Mouse (Mus musculus) kidney, postnatal 0 days (tissue): ENCODE results near the gene Lrch3. TPM values are rescaled to one million over a fixed set of nuclear protein-coding genes. Genes with fewer than 3 reads are reported as not detected.

Source experiments
- ATAC-seq: fragments of 200-750 bp; cut with Nextera tagmentation; replicated peaks from 2 replicates; pipeline ENCODE4 v1.8.0; 2017; ENCODE audit warnings: low read depth, moderate number of reproducible peaks, moderate TSS enrichment, moderate library complexity; ENCODE audit not compliant: low FRiP score
- DNase-seq: peaks from one replicate; pipeline ENCODE4 v3.0.0-alpha.2; 2016; ENCODE audit warnings: low spot score
- H3K27ac ChIP-seq: fragments of 300-500 bp; sonication (generic); 2 replicates; pipeline ENCODE4 v1.5.1; 2014; ENCODE audit warnings: mild to moderate bottlenecking
- H3K27me3 ChIP-seq: fragments of 300-500 bp; sonication (generic); 2 replicates; pipeline ENCODE4 v1.6.1; 2014; ENCODE audit warnings: low read length, mixed read lengths; ENCODE audit not compliant: insufficient read depth
- H3K36me3 ChIP-seq: fragments of 300-500 bp; sonication (generic); 2 replicates; pipeline ENCODE4 v1.6.1; 2014; ENCODE audit warnings: low read length, mixed read lengths; ENCODE audit not compliant: insufficient read depth
- H3K4me1 ChIP-seq: fragments of 300-500 bp; sonication (generic); replicated peaks from 2 replicates; pipeline ENCODE4 v1.6.1; 2014; ENCODE audit warnings: antibody characterized with exemption, low read length, mixed read lengths; ENCODE audit not compliant: insufficient read depth
- H3K4me2 ChIP-seq: fragments of 300-500 bp; sonication (generic); 2 replicates; pipeline ENCODE4 v1.6.1; 2014; ENCODE audit warnings: mild to moderate bottlenecking, low read length, moderate library complexity, mixed read lengths
- H3K4me3 ChIP-seq: fragments of 300-500 bp; sonication (generic); replicated peaks from 2 replicates; pipeline ENCODE4 v1.5.1; 2014; ENCODE audit warnings: low read depth, low read length
- H3K9ac ChIP-seq: fragments of 300-500 bp; sonication (generic); 2 replicates; pipeline ENCODE4 v1.6.1; 2014; ENCODE audit warnings: low read depth, low read length
- H3K9me3 ChIP-seq: fragments of 300-500 bp; sonication (generic); replicated peaks from 2 replicates; pipeline ENCODE4 v1.6.1; 2016; ENCODE audit warnings: low read length, inconsistent platforms, mixed read lengths
- CTCF ChIP-seq: IDR thresholded peaks from 2 replicates; pipeline ENCODE4 v1.5.1; 2016; ENCODE audit warnings: antibody characterized with exemption, low read depth, mild to moderate bottlenecking, moderate library complexity
- WGBS: fragments of 180-500 bp; shearing (Covaris S2); extraction: QIAGEN DNeasy Blood & Tissue Kit; methylation state at CpG from one replicate; pipeline ENCODE4 v1.1.7; 2014; 5-methylcytosine and 5-hydroxymethylcytosine counted together
- polyA plus RNA-seq: library from polyadenylated mRNA; unstranded; fragments of >200 nt; fragmentation: Nextera tagmentation; extraction: Ambion mirVana; gene quantifications from 2 replicates; pipeline ENCODE4 v1.2.1, GENCODE M21; 2015

The Lrch3 gene
- polyA plus RNA-seq, 1 experiment from 2014 or later = 14.1 TPM

DNA sequence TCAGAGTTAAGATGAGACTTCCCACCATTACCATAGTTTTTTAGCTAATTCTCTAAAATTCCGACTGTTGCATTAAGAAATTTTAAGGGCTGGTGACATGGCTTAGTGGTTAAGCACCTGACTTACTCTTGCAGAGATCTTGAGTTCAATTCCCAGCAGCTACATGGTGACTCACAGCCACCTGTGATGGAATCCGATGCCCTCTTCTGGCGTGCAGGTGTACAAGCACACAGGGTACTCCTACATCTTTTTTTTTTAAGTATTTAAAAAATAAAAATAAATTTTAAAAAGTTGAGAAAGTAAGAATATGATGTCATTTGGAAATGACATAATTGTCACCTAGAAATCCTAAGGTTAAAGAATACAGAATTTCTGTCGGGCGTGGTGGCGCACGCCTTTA is 25.9 kb upstream of the Lrch3 start:
- WGBS = 86% methylated on average over 7 of the region's 7 CpGs
- DNase-seq = no peak
- Histone ChIP-seq H3K4me2 (no peak overlapping the region), H3K9me3 (no peaks in the 10 kb centered on the region), H3K36me3 (peaks cover 25% of the 10 kb centered on the region; the same call in 1 of the 2 replicates), H3K27me3 (no peaks in the 10 kb centered on the region), H3K27ac (no peak overlapping the region), H3K4me3 (no peak overlapping the region), H3K9ac (no peak overlapping the region), H3K4me1 (no peaks in the 10 kb centered on the region)
- TF ChIP-seq CTCF = peak; percentile 46
- no peak for ATAC-seq

DNA sequence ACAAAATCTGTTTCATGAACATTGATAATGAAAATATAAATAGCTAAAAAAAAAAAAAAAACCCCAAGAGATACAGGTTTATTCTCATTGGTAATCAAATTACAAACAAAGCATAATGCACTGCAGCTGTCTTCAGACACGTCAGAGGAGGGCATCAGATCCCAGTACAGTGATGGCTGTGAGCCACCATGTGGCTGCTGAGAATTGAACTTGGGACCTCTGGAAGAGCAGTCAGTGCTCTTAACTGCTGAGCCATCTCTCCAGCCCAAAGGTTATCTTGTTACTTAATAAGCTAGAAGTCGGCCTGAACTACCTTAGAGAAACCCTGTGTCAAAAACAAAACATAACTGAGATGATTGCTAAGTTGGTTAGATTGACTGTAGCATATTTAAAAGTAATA is 24.0 kb upstream of the Lrch3 start:
- no peak for DNase-seq
- Histone ChIP-seq H3K4me3 (no peak overlapping the region), H3K4me2 (no peak overlapping the region), H3K9me3 (no peaks in the 10 kb centered on the region), H3K27me3 (no peaks in the 10 kb centered on the region), H3K4me1 (no peaks in the 10 kb centered on the region), H3K36me3 (peaks cover 30% of the 10 kb centered on the region; the same call in 1 of the 2 replicates), H3K27ac (no peak overlapping the region), H3K9ac (no peak overlapping the region)
- 46% methylated on average over 2 of the region's 2 CpGs for WGBS
- ATAC-seq = no peak
- no peak for TF ChIP-seq CTCF

DNA sequence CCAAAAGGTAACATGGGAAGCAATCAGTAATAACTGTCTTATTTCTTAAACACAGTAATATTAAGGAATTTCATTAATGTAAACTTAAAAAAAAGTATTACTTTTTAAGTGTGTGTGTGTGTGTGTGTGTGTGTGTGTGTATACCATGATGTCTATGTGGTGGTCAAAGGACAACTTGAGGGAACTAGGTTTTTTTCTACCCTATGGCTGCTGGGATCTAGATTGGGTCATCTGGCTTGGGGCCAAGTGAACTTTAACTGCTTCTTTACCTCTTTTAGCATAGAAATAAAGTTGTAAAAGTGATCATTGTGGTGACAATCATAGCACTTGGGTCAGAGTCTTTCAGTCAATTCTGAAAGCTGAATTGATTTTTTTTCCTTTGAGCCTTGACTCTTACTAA is 17.8 kb upstream of the Lrch3 start:
- Histone ChIP-seq H3K27ac (no peak overlapping the region), H3K4me3 (no peak overlapping the region), H3K4me2 (no peak overlapping the region), H3K9me3 (no peaks in the 10 kb centered on the region), H3K9ac (no peak overlapping the region), H3K4me1 (no peaks in the 10 kb centered on the region), H3K36me3 (peaks cover 26% of the 10 kb centered on the region), H3K27me3 (no peaks in the 10 kb centered on the region)
- ATAC-seq (no peak), DNase-seq (no peak)
- no peak for TF ChIP-seq CTCF

DNA sequence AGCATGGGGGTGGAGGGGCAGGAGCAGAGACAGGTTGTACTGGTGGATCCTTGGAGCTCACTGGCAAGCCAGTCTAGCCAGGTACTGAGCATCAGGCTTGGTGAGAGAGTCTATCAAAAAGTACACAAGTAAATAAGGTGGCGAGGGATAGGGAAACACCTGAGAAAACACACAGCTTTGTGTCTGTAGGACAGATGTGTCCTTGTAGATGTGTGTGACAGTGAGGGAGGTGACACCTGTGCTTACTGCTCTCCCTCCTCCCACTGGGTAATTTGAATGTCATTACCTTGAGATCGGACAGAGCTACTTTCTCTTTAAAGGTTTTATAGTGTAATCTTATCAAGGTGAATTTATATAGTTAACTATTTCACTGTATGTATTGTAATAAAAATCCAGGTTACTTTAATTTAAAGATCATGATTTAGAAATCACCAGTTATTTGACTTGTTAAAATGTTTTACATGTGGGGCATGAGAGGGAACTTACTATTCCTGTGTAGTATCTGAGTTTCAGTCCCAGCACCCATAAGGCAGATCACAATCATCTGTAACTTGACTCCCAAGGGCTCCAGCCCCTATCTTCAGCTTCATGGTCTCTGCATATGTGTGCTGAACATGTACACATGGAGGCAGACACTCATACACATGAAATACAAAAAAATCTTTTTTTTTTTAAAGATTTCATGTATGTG is 12.4 kb upstream of the Lrch3 start:
- Histone ChIP-seq H3K27ac (no peak overlapping the region), H3K36me3 (peaks cover 13% of the 10 kb centered on the region)
- no peak for ATAC-seq

DNA sequence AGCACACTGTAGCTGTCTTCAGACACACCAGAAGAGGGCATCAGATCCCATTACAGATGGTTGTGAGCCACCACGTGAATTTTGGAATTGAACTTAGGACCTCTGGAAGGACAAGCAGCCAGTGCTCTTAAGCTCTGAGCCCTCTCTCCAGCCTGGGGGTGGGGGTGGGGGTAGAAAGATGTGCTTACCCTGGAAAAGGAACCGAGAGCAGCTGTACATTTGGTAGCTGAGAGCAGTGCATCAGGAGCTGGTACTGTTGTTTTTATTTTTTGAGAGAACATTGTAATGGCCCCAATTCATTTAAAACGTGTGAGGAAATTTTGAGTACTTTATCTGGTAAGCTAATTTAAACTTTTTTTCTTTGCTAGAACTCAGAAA is 11.9 kb upstream of the Lrch3 start:
- Histone ChIP-seq H3K9me3 (no peaks in the 10 kb centered on the region), H3K4me3 (no peak overlapping the region), H3K4me2 (no peak overlapping the region), H3K9ac (no peak overlapping the region), H3K27ac (no peak overlapping the region), H3K36me3 (peaks cover 13% of the 10 kb centered on the region), H3K4me1 (no peaks in the 10 kb centered on the region; the same call in 1 of the 2 replicates), H3K27me3 (no peaks in the 10 kb centered on the region)
- WGBS = 67% methylated on average over 3 of the region's 3 CpGs
- no peak for TF ChIP-seq CTCF
- no peak for DNase-seq
- ATAC-seq = no peak

More for the DNA sequence above, 12.4 kb upstream of the Lrch3 start:
- Histone ChIP-seq H3K9ac (no peak overlapping the region), H3K4me3 (no peak overlapping the region), H3K4me1 (no peaks in the 10 kb centered on the region), H3K9me3 (no peaks in the 10 kb centered on the region), H3K27me3 (no peaks in the 10 kb centered on the region), H3K4me2 (no peak overlapping the region)
- TF ChIP-seq CTCF = no peak
- WGBS = 74% methylated on average over 2 of the region's 2 CpGs
- no peak for DNase-seq

DNA sequence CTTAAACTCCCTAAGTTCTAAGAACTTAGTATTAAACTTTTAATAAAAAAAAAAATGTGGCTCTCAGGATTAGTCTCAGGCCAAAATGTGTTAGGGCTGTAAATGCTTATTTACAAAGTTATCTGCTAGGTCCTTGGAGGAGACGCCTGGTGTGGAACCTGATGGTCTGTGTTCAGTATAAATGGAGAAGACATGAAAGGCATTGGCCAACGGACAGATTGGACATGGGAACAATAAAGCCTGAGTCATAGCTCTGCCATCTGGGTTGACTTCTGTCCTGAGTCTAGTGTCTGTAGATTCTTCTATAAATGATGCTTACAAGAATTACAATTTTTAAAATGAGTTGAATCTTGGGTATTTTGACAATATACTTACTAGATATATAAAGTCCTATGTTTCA is 7.7 kb upstream of the Lrch3 start:
- no peak overlapping the region for H3K4me2 ChIP-seq
- DNase-seq (no peak), ATAC-seq (no peak)
- H3K9ac ChIP-seq = no peak overlapping the region
- H3K27ac ChIP-seq = no peak overlapping the region
- no peaks in the 10 kb centered on the region for H3K27me3 ChIP-seq
- H3K9me3 ChIP-seq = no peaks in the 10 kb centered on the region
- H3K4me1 ChIP-seq = no peaks in the 10 kb centered on the region; the same call in 1 of the 2 replicates
- H3K36me3 ChIP-seq = peaks cover 11% of the 10 kb centered on the region; the same call in 1 of the 2 replicates
- WGBS = 73% methylated on average over 2 of the region's 2 CpGs
- H3K4me3 ChIP-seq = no peak overlapping the region
- no peak for TF ChIP-seq CTCF
